Mouse (Mus musculus) macrophage (primary cell): ENCODE results near the gene Osbpl5. TPM values are rescaled to one million over a fixed set of nuclear protein-coding genes. Genes with fewer than 3 reads are reported as not detected.
"Not testable (repeated sequence)": the region's sequence is repeated elsewhere in the genome, so short reads cannot be mapped to it uniquely, and the experiment has no call there.

Experiments used
- H3K27ac ChIP-seq: fragments of 350-480 bp; formaldehyde crosslinking; 2 replicates; pipeline ENCODE4 v1.9.0; 2021
- H3K36me3 ChIP-seq: fragments of 350-480 bp; formaldehyde crosslinking; 2 replicates; pipeline ENCODE4 v1.9.0; 2021; ENCODE audit errors: inconsistent target
- H3K4me3 ChIP-seq: fragments of 350-480 bp; formaldehyde crosslinking; 2 replicates; pipeline ENCODE4 v1.9.0; 2021; ENCODE audit errors: inconsistent target
- H3K79me2 ChIP-seq: fragments of 350-480 bp; formaldehyde crosslinking; 2 replicates; pipeline ENCODE4 v1.9.0; 2021; ENCODE audit errors: inconsistent target
- WGBS: methylation state at CpG from one replicate; pipeline ENCODE4 v1.1.7; 2026; ENCODE audit warnings: inconsistent platforms; ENCODE audit not compliant: missing documents; 5-methylcytosine and 5-hydroxymethylcytosine counted together
- polyA plus RNA-seq: library from polyadenylated mRNA; stranded (reverse); fragments of 250-400 nt; gene quantifications from 3 replicates; pipeline ENCODE4 v1.2.4, GENCODE M21; 2018; ENCODE audit warnings: inconsistent platforms

The Osbpl5 gene
- polyA plus RNA-seq, 1 experiment from 2014 or later = 1.2 TPM

DNA sequence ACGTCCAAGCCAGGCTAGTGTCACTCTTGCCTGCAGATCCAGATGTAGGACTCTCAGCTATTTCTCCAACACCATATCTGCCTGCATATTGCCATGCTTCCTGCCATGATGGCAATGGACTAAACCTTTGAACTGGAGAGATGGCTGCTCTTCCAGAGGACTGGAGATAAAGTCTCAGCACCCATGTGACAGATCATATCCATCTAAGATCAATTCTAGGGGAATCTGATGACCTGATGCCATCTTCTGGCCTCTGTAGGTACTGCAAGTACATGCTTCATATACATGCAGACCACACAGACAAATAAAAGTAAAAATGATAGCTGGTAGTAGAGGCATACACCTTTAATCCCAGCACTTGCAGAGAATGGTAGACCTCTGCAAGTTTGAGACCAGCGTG lies 60.6 kb downstream of the Osbpl5 start:
- 90% methylated on average over 2 of the region's 2 CpGs for WGBS
- H3K79me2 ChIP-seq = no peaks in the 10 kb centered on the region
- no peak overlapping the region for H3K27ac ChIP-seq

GRCm38 (mm10) chr7:143694550-143694949 lies 62.2 kb downstream of the Osbpl5 start:
- Histone ChIP-seq H3K36me3 (no peaks in the 10 kb centered on the region), H3K4me3 (no peak overlapping the region), H3K27ac (no peak overlapping the region), H3K79me2 (no peaks in the 10 kb centered on the region)
- WGBS = 94% methylated on average over 3 of the region's 7 CpGs

More for the DNA sequence above, 60.6 kb downstream of the Osbpl5 start:
- Histone ChIP-seq H3K36me3 (no peaks in the 10 kb centered on the region), H3K4me3 (no peak overlapping the region)

DNA sequence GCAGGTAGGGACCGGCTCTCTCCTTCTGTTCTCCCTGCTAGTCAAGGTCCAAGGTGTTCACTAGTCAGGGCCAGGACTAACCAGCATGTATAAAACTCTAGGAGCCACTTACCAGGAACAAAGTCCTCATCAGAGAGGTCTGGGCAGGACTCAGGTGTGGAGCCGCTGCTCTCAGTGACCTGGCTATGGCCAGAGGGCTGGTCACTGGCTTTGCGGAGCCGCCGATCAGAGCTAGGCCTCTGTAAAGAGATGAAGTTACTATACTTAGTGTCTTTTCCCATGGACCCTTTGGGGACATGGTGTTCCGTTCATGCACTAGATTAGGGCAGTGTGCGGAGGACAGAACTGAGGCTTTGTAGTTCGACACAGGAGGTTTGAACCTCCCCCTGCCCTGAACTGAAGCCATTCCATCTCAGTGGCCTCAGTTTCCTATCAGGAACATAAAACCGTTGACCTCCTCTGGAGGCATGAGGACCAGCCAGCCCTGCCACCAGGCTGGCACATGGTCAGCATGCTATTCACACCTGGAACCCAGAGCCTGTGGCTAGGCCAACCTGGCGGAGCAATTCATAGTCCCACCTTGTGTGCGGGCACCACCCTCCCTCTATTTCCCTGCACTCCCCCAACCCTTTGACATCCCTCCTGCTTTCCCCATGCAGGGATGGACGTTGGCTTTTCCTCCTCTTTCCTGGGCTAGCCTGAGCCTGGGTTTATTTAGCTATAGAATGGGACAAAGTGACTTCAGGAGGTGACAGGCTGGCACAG lies 63.9 kb downstream of the Osbpl5 start:
- 94% methylated on average over 12 of the region's 12 CpGs for WGBS
- H3K36me3 ChIP-seq = no peaks in the 10 kb centered on the region
- H3K27ac ChIP-seq = no peak overlapping the region
- no peak overlapping the region for H3K4me3 ChIP-seq
- H3K79me2 ChIP-seq = no peaks in the 10 kb centered on the region

- Histone ChIP-seq H3K4me3 (no peak overlapping the region), H3K79me2 (no peaks in the 10 kb centered on the region), H3K36me3 (no peaks in the 10 kb centered on the region), H3K27ac (no peak overlapping the region)
- WGBS = 96% methylated on average over 4 of the region's 4 CpGs
Observed at GRCm38 (mm10) chr7:143691909-143692308, 64.9 kb downstream of the Osbpl5 start.

GRCm38 (mm10) chr7:143691181-143691580 lies 65.6 kb downstream of the Osbpl5 start:
- no peak overlapping the region for H3K27ac ChIP-seq
- WGBS = 90% methylated on average over 5 of the region's 5 CpGs
- H3K4me3 ChIP-seq = no peak overlapping the region
- no peaks in the 10 kb centered on the region for H3K36me3 ChIP-seq
- no peaks in the 10 kb centered on the region for H3K79me2 ChIP-seq

DNA sequence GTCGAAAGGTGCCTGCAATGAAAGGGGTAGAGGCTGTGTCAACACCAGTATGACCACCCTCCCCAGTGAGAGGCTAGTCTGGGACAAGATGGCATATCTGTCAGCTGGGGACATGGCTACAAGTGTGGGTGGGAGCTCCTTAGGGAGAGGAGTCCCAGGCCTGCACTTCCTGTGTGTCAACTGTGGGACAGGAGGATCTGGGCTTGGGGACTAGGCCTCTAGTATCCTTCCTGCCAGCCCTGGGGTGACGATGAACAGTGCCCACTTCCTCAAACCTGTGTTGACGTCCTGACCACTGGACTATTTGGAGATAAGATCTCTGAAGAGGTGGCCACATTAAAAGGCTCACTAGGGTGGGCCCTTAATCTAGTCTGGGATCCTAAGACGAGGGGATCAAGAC lies 66.8 kb downstream of the Osbpl5 start:
- Histone ChIP-seq H3K36me3 (no peaks in the 10 kb centered on the region), H3K79me2 (no peaks in the 10 kb centered on the region), H3K4me3 (no peak overlapping the region), H3K27ac (no peak overlapping the region)
- WGBS = 56% methylated on average over 4 of the region's 4 CpGs

DNA sequence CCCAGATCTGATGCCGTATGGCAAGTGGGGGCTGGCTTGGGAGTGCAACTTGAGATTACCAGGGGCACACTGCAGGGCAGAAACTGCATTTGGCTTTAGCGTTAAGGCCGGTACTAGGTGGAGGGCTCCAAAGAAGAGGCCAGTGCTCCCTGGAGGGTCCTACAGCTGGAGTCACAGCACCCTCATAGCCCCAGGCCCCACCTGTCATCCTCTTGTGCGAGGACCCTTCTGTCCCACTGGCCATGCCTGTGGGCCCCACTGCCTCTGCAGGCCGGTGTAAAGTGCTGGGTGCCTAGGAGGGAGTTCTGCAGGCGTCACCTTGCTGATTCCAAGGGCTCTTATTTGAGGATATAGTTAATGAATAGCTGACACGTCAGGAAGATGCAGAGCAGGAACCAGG lies 67.3 kb downstream of the Osbpl5 start:
- 95% methylated on average over 7 of the region's 7 CpGs for WGBS
- Histone ChIP-seq H3K4me3 (no peak overlapping the region), H3K36me3 (no peaks in the 10 kb centered on the region), H3K79me2 (no peaks in the 10 kb centered on the region), H3K27ac (no peak overlapping the region)

DNA sequence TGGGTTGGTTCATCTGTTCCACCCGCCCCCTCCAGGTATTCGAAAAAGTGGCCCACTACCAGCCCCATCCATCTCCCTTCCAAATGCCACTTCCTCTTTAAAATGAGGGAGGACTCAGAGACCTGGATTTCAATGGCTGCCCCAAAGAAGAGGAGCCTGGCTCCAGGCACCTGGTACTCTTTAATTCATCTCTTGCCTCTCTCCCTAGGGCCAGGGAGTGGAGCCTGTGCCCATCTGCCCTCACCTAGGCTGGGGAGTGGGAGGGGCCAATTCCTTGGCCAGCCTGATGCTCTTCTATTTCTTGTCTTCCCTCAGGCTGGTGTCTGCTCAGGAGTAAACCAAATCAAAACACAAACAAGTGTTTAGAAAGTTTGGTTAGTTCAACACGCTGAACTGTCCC lies 70.1 kb downstream of the Osbpl5 start:
- peak overlapping the region; percentile 58; the same call in 1 of the 2 replicates for H3K27ac ChIP-seq
- not testable (repeated sequence) for H3K4me3 ChIP-seq, H3K79me2 ChIP-seq, H3K36me3 ChIP-seq
- 38% methylated on average over 2 of the region's 3 CpGs for WGBS

- peak overlapping the region; percentile 58 for H3K27ac ChIP-seq
- not testable (repeated sequence) for H3K79me2 ChIP-seq, H3K36me3 ChIP-seq, H3K4me3 ChIP-seq
- WGBS = 0% methylated on average over 3 of the region's 4 CpGs
Observed at GRCm38 (mm10) chr7:143686191-143686590, 70.6 kb downstream of the Osbpl5 start.

- Histone ChIP-seq H3K36me3 (no peaks in the 10 kb centered on the region), H3K27ac (peak within 1 kb of the TSS; percentile 58), H3K4me3 (peak within 1 kb of the TSS; percentile 59), H3K79me2 (no peaks in the 10 kb centered on the region)
- WGBS = 6% methylated on average over 35 of the region's 35 CpGs
Observed at GRCm38 (mm10) chr7:143685359-143686067, 71.3 kb downstream of the Osbpl5 start, which contains the start of gene Tnfrsf23. Tnfrsf23 (minus strand) TSS chr7:143685872.

GRCm38 (mm10) chr7:143684569-143684968 lies 72.2 kb downstream of the Osbpl5 start:
- no CpG with 5 or more reads among the region's 2 CpGs for WGBS
- not testable (repeated sequence) for H3K79me2 ChIP-seq, H3K4me3 ChIP-seq, H3K27ac ChIP-seq, H3K36me3 ChIP-seq

DNA sequence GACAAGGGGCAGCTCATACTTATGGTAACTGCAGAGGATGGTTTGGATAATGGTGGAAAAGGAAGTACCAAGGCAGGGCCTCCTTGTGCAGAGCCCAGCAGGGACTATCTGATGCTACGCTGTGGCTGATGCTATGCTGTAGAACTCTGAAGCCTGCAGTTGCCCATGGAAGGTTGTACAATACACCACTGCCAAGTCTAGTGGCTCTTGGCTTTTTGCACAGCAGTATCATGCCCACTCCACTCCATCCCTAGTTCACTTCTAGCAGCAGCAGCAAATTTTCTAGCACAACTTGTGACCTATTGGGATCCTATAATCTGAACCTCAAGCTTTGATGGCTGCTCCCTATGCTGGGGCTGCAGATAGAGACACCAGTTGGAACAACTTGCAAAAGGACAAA lies 75.2 kb downstream of the Osbpl5 start:
- Histone ChIP-seq H3K36me3 (no peaks in the 10 kb centered on the region), H3K4me3 (no peak overlapping the region), H3K79me2 (no peaks in the 10 kb centered on the region), H3K27ac (no peak overlapping the region)
- WGBS = 100% methylated on average over 1 of the region's 1 CpGs

DNA sequence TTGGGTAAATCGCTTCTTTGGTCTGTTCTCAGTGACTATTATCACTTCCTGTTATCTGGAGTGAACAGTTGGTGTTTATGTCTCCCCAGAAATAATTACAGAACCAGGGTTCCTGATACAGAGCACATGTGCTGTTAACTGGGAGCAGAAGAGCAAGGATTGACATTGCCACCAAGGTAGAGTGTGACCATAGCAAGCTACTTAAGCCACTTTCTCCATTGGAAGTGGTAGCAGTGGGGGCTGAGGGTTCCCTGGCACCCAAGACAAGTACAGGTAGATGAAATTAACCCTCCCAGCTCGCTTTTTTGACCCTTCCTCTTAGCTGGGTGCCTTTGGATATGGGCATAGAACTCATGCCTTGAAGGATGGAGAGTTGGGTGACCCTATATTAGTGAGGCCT lies 75.9 kb downstream of the Osbpl5 start:
- H3K27ac ChIP-seq, H3K4me3 ChIP-seq, H3K79me2 ChIP-seq, H3K36me3 ChIP-seq: not testable (repeated sequence)
- WGBS = 90% methylated on average over 1 of the region's 2 CpGs

DNA sequence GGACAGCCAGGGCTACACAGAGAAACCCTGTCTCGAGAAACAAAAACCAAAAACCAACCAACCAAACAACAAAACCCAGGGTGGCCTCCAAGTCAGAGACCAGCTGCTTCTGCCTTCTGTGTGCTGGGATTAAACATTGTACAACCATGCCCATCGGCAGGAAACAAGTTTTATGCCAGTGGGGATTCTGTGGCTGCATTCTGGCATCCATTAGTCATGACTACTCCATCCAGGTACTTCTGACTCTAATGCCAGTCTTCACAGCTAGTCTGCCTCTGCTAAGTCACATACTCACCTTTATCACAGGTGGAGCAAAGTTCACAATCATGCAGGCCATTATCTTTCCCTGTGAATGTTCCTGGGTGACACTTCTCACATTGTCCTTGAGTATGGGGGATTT lies 77.1 kb downstream of the Osbpl5 start:
- H3K79me2 ChIP-seq, H3K4me3 ChIP-seq, H3K27ac ChIP-seq, H3K36me3 ChIP-seq: not testable (repeated sequence)
- WGBS = 100% methylated on average over 2 of the region's 2 CpGs

DNA sequence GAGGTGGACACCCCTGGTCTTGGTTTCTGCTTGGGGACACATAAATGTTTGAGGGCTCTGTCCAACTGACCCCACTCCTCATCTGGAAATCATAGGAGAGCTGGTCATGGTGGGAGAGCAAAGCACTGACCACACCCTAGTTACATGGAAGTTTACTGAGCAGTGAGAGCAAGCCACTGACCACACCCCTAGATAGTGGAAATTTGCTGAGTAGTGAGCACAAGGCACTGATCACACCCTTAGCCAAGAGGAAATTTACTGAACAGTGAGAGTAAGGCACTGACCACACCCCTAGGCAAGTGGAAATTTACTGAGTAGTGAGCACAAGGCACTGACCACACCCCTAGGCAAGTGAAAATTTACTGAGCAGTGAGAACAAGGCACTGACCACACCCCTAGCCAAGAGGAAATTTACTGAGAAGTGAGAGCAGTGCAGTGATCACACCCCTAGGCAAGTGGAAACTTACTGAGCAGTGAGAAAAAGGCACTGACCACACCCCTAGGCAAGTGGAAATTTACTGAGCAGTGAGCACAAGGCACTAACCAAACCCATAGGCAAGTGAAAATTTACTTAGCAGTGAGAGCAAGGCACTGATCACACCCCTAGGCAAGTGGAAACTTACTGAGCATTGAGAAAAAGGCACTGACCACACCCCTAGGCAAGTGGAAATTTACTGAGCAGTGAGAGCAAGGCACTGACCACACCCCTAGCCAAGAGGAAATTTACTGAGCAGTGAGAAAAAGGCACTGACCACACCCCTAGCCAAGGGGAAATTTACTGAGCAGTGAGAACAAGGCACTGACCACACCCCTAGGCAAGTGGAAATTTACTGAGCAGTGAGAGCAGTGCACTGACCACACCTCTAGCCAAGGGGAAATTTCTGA lies 90.1 kb downstream of the Osbpl5 start:
- Histone ChIP-seq H3K4me3 (no peak overlapping the region), H3K27ac (peak overlapping the region; percentile 39), H3K36me3 (no peaks in the 10 kb centered on the region)

More for the DNA sequence above, 90.1 kb downstream of the Osbpl5 start:
- no peaks in the 10 kb centered on the region for H3K79me2 ChIP-seq
